Mouse (Mus musculus): ENCODE results near the gene Cacna1s. TPM values are rescaled to one million over a fixed set of nuclear protein-coding genes. Genes with fewer than 3 reads are reported as not detected.

Cacna1s gene
- polyA plus RNA-seq, 1 experiment, result 1.0 TPM

- no peaks in the 10 kb centered on the region; the same call in 1 of the 2 replicates for H3K27me3 ChIP-seq (ENCODE audit: control insufficient read depth, insufficient read depth, low read length, poor library complexity, severe bottlenecking)
- peaks cover 22% of the 10 kb centered on the region for H3K4me1 ChIP-seq (ENCODE audit: control insufficient read depth, insufficient read depth, low read length)
- no peaks in the 10 kb centered on the region for H3K36me3 ChIP-seq (ENCODE audit: control insufficient read depth, insufficient read depth, low read length, poor library complexity, severe bottlenecking)
- no peak overlapping the region for H3K9ac ChIP-seq (ENCODE audit: low read depth, poor library complexity, severe bottlenecking)
- no peak for TF ChIP-seq EP300 (IDR thresholded peaks at IDR 0.05; ENCODE audit: insufficient read depth, low read depth, low read length)
- TF ChIP-seq POLR2A (IDR thresholded peaks at IDR 0.05; ENCODE audit: insufficient read depth, low read length), result no peak
- TF ChIP-seq CTCF (IDR thresholded peaks at IDR 0.05; ENCODE audit: low read depth, low read length), result no peak
- no peak overlapping the region for H3K4me3 ChIP-seq (ENCODE audit: low read depth, low read length)
- no peak overlapping the region for H3K27ac ChIP-seq (ENCODE audit: insufficient read depth, low read length)
- H3K9me3 ChIP-seq (replicated peaks; ENCODE audit: control insufficient read depth, insufficient read depth, low read length, poor library complexity, severe bottlenecking), result no peaks in the 10 kb centered on the region
Measured at GRCm38 (mm10) chr1:136134547-136134946, 82.0 kb downstream of the Cacna1s start.

GRCm38 (mm10) chr1:136135046-136135445 lies 82.5 kb downstream of the Cacna1s start:
- no peaks in the 10 kb centered on the region; the same call in 1 of the 2 replicates for H3K27me3 ChIP-seq (ENCODE audit: control insufficient read depth, insufficient read depth, low read length, poor library complexity, severe bottlenecking)
- no peak overlapping the region for H3K27ac ChIP-seq (ENCODE audit: insufficient read depth, low read length)
- TF ChIP-seq CTCF (IDR thresholded peaks at IDR 0.05; ENCODE audit: low read depth, low read length) (no peak), EP300 (IDR thresholded peaks at IDR 0.05; ENCODE audit: insufficient read depth, low read depth, low read length) (no peak), POLR2A (IDR thresholded peaks at IDR 0.05; ENCODE audit: insufficient read depth, low read length) (no peak)
- H3K36me3 ChIP-seq (ENCODE audit: control insufficient read depth, insufficient read depth, low read length, poor library complexity, severe bottlenecking), result no peaks in the 10 kb centered on the region
- peaks cover 22% of the 10 kb centered on the region for H3K4me1 ChIP-seq (ENCODE audit: control insufficient read depth, insufficient read depth, low read length)
- H3K9me3 ChIP-seq (replicated peaks; ENCODE audit: control insufficient read depth, insufficient read depth, low read length, poor library complexity, severe bottlenecking), result no peaks in the 10 kb centered on the region
- no peak overlapping the region for H3K4me3 ChIP-seq (ENCODE audit: low read depth, low read length)
- no peak overlapping the region for H3K9ac ChIP-seq (ENCODE audit: low read depth, poor library complexity, severe bottlenecking)

- Histone ChIP-seq H3K9me3 (replicated peaks; ENCODE audit: control insufficient read depth, insufficient read depth, low read length, poor library complexity, severe bottlenecking) (no peaks in the 10 kb centered on the region), H3K4me3 (ENCODE audit: low read depth, low read length) (no peak overlapping the region), H3K9ac (ENCODE audit: low read depth, poor library complexity, severe bottlenecking) (no peak overlapping the region), H3K27me3 (ENCODE audit: control insufficient read depth, insufficient read depth, low read length, poor library complexity, severe bottlenecking) (no peaks in the 10 kb centered on the region; the same call in 1 of the 2 replicates), H3K4me1 (ENCODE audit: control insufficient read depth, insufficient read depth, low read length) (peaks cover 22% of the 10 kb centered on the region), H3K36me3 (ENCODE audit: control insufficient read depth, insufficient read depth, low read length, poor library complexity, severe bottlenecking) (no peaks in the 10 kb centered on the region), H3K27ac (ENCODE audit: insufficient read depth, low read length) (no peak overlapping the region)
- TF ChIP-seq POLR2A (IDR thresholded peaks at IDR 0.05; ENCODE audit: insufficient read depth, low read length) (no peak), EP300 (IDR thresholded peaks at IDR 0.05; ENCODE audit: insufficient read depth, low read depth, low read length) (no peak), CTCF (IDR thresholded peaks at IDR 0.05; ENCODE audit: low read depth, low read length) (no peak)
Measured at GRCm38 (mm10) chr1:136135777-136136444, 83.4 kb downstream of the Cacna1s start.

- Histone ChIP-seq H3K27ac (ENCODE audit: insufficient read depth, low read length) (no peak overlapping the region), H3K4me3 (ENCODE audit: low read depth, low read length) (no peak overlapping the region), H3K4me1 (ENCODE audit: control insufficient read depth, insufficient read depth, low read length) (peaks cover 22% of the 10 kb centered on the region), H3K9me3 (replicated peaks; ENCODE audit: control insufficient read depth, insufficient read depth, low read length, poor library complexity, severe bottlenecking) (no peaks in the 10 kb centered on the region), H3K27me3 (ENCODE audit: control insufficient read depth, insufficient read depth, low read length, poor library complexity, severe bottlenecking) (no peaks in the 10 kb centered on the region; the same call in 1 of the 2 replicates), H3K9ac (ENCODE audit: low read depth, poor library complexity, severe bottlenecking) (no peak overlapping the region), H3K36me3 (ENCODE audit: control insufficient read depth, insufficient read depth, low read length, poor library complexity, severe bottlenecking) (no peaks in the 10 kb centered on the region)
- TF ChIP-seq EP300 (IDR thresholded peaks at IDR 0.05; ENCODE audit: insufficient read depth, low read depth, low read length), result no peak
- no peak for TF ChIP-seq CTCF (IDR thresholded peaks at IDR 0.05; ENCODE audit: low read depth, low read length)
- TF ChIP-seq POLR2A (IDR thresholded peaks at IDR 0.05; ENCODE audit: insufficient read depth, low read length), result no peak
Measured at GRCm38 (mm10) chr1:136136547-136136946, 84.0 kb downstream of the Cacna1s start.

GRCm38 (mm10) chr1:136137071-136137531 lies 84.6 kb downstream of the Cacna1s start:
- H3K4me3 ChIP-seq (ENCODE audit: low read depth, low read length), result no peak overlapping the region
- TF ChIP-seq EP300 (IDR thresholded peaks at IDR 0.05; ENCODE audit: insufficient read depth, low read depth, low read length), result no peak
- TF ChIP-seq CTCF (IDR thresholded peaks at IDR 0.05; ENCODE audit: low read depth, low read length), result no peak
- TF ChIP-seq POLR2A (IDR thresholded peaks at IDR 0.05; ENCODE audit: insufficient read depth, low read length), result no peak
- no peaks in the 10 kb centered on the region for H3K9me3 ChIP-seq (replicated peaks; ENCODE audit: control insufficient read depth, insufficient read depth, low read length, poor library complexity, severe bottlenecking)
- H3K27ac ChIP-seq (ENCODE audit: insufficient read depth, low read length), result no peak overlapping the region
- H3K9ac ChIP-seq (ENCODE audit: low read depth, poor library complexity, severe bottlenecking), result no peak overlapping the region
- no peaks in the 10 kb centered on the region; the same call in 1 of the 2 replicates for H3K27me3 ChIP-seq (ENCODE audit: control insufficient read depth, insufficient read depth, low read length, poor library complexity, severe bottlenecking)
- peaks cover 22% of the 10 kb centered on the region for H3K4me1 ChIP-seq (ENCODE audit: control insufficient read depth, insufficient read depth, low read length)
- no peaks in the 10 kb centered on the region for H3K36me3 ChIP-seq (ENCODE audit: control insufficient read depth, insufficient read depth, low read length, poor library complexity, severe bottlenecking)

- no peak overlapping the region for H3K27ac ChIP-seq (ENCODE audit: insufficient read depth, low read length)
- no peaks in the 10 kb centered on the region for H3K36me3 ChIP-seq (ENCODE audit: control insufficient read depth, insufficient read depth, low read length, poor library complexity, severe bottlenecking)
- H3K4me1 ChIP-seq (ENCODE audit: control insufficient read depth, insufficient read depth, low read length), result peaks cover 22% of the 10 kb centered on the region
- H3K4me3 ChIP-seq (ENCODE audit: low read depth, low read length), result no peak overlapping the region
- H3K27me3 ChIP-seq (ENCODE audit: control insufficient read depth, insufficient read depth, low read length, poor library complexity, severe bottlenecking), result no peaks in the 10 kb centered on the region
- H3K9me3 ChIP-seq (replicated peaks; ENCODE audit: control insufficient read depth, insufficient read depth, low read length, poor library complexity, severe bottlenecking), result no peaks in the 10 kb centered on the region
- no peak overlapping the region for H3K9ac ChIP-seq (ENCODE audit: low read depth, poor library complexity, severe bottlenecking)
- TF ChIP-seq POLR2A (IDR thresholded peaks at IDR 0.05; ENCODE audit: insufficient read depth, low read length), result no peak
- no peak for TF ChIP-seq CTCF (IDR thresholded peaks at IDR 0.05; ENCODE audit: low read depth, low read length)
- TF ChIP-seq EP300 (IDR thresholded peaks at IDR 0.05; ENCODE audit: insufficient read depth, low read depth, low read length), result no peak
Measured at GRCm38 (mm10) chr1:136137575-136137974, 85.0 kb downstream of the Cacna1s start.

Data from ES-Bruce4 (cell line).